Mouse (Mus musculus): ENCODE data around the gene Fbxo34. TPM values are rescaled to one million over a fixed set of nuclear protein-coding genes. Genes with fewer than 3 reads are reported as not detected.

Fbxo34 gene
- total RNA-seq, 2 experiments from 2014 or later, result 12.2 to 13.6 TPM

Other genes starting within 250 kb of the Fbxo34 start
- gene Wdhd1, start 173.6 kb upstream of the Fbxo34 start, total RNA-seq (2021), result 1 to 10 TPM in 1 of 2 experiments, under 1 TPM in 1; 0.75 to 1.8 TPM
- 10 to 100 TPM; 13.1 to 16.9 TPM for gene Socs4, start 173.5 kb upstream of the Fbxo34 start, total RNA-seq (2021)
- 10 to 100 TPM; 31.3 to 36.7 TPM for gene Mapk1ip1l, start 152.2 kb upstream of the Fbxo34 start, total RNA-seq (2021)
- 1 to 10 TPM; 3.5 to 4.0 TPM for gene Lgals3, start 82.7 kb upstream of the Fbxo34 start, total RNA-seq (2021)
- gene Dlgap5, start 32.0 kb upstream of the Fbxo34 start, total RNA-seq (2021), result 1 to 10 TPM in 1 of 2 experiments, under 1 TPM in 1; 0.57 to 1.1 TPM
- gene Atg14, start 120.2 kb downstream of the Fbxo34 start, total RNA-seq (2021), result 10 to 100 TPM; 10.1 TPM
- gene Ktn1, start 198.0 kb downstream of the Fbxo34 start, total RNA-seq (2021), result 100 to 1,000 TPM; 187 to 193 TPM